9 mouse cellular contexts compared by ENCODE assay signal in genomic region chr10:75708633-75708992, GRCm38 (mm10). TPM values are rescaled to one million over a fixed set of nuclear protein-coding genes. Genes with fewer than 3 reads are reported as not detected.
A peak's percentile ranks its signal among the peaks of the same experiment; 100 is the strongest.
DNase-seq lines count a peak whose midpoint lies in the region; ATAC-seq and TF ChIP-seq lines count a peak whose summit lies in the region.
"Had no signal": no experiment of that assay in that cellular context is flagged by ENCODE, and none has a peak within 500 bp of the region (broad histone marks: within the 10 kb centered on the region; RNA-seq: fewer than 3 reads in every experiment).

No protein-coding gene starts in this region.

- peak; percentile 32; the same call in 1 of the 2 replicates for ATAC-seq in embryonic facial prominence, embryonic 14.5 days (ENCODE audit: low read depth)
- no peak for ATAC-seq in limb, embryonic 11.5 days (ENCODE audit: insufficient number of reproducible peaks, low FRiP score, low TSS enrichment, low read depth)
- ATAC-seq in neural tube, embryonic 13.5 days (ENCODE audit: low read depth): peak; percentile 49; the same call in 1 of the 2 replicates

- no peak overlapping the region for H3K9ac ChIP-seq in embryonic facial prominence, embryonic 14.5 days (ENCODE audit: low read depth, low read length)
- no peak overlapping the region for H3K9ac ChIP-seq in limb, embryonic 11.5 days (ENCODE audit: low read length)
- no peak overlapping the region for H3K9ac ChIP-seq in neural tube, embryonic 13.5 days
- H3K9ac ChIP-seq: limb, embryonic 13.5 days had no signal

- H3K27ac ChIP-seq in layer of hippocampus, adult 2 months: no peak overlapping the region
- no peak overlapping the region for H3K27ac ChIP-seq in embryonic facial prominence, embryonic 14.5 days (replicated peaks; ENCODE audit: low read depth, low read length)
- no peak overlapping the region for H3K27ac ChIP-seq in limb, embryonic 11.5 days (replicated peaks; ENCODE audit: low read depth, low read length)
- no peak overlapping the region for H3K27ac ChIP-seq in neural tube, embryonic 13.5 days (replicated peaks)
- H3K27ac ChIP-seq: limb, embryonic 13.5 days had no signal

- H3K27me3 ChIP-seq in embryonic facial prominence, embryonic 14.5 days (replicated peaks; ENCODE audit: control insufficient read depth, insufficient read depth, low read length): no peaks in the 10 kb centered on the region
- no peaks in the 10 kb centered on the region for H3K27me3 ChIP-seq in limb, embryonic 11.5 days (ENCODE audit: control insufficient read depth, insufficient read depth, low read length)
- no peaks in the 10 kb centered on the region for H3K27me3 ChIP-seq in neural tube, embryonic 13.5 days
- H3K27me3 ChIP-seq: limb, embryonic 13.5 days had no signal

- peak; percentile 70 for TF ChIP-seq CTCF in layer of hippocampus, adult 2 months (conservative IDR thresholded peaks at IDR 0.05)

- peak in 1 of 2 experiments; percentile 25 for DNase-seq in layer of hippocampus, adult 2 months (ENCODE audit: low spot score in 2 of 2)
- DNase-seq in layer of hippocampus, adult 9-11 months: no peak
- DNase-seq in brain, adult 2 months (ENCODE audit: low read depth, low spot score): peak; percentile 72
- peak; percentile 20 for DNase-seq in embryonic facial prominence, embryonic 14.5 days (ENCODE audit: low spot score)
- DNase-seq in limb, embryonic 11.5 days (ENCODE audit: low spot score): peak; percentile 32
- no peak for DNase-seq in urinary bladder, adult 2 months (ENCODE audit: low spot score)
- DNase-seq in layer of hippocampus, adult 8-10 months (ENCODE audit: low spot score in 2 of 2): no peak

- peaks cover 60% of the 10 kb centered on the region for H3K36me3 ChIP-seq in embryonic facial prominence, embryonic 14.5 days (ENCODE audit: control insufficient read depth, insufficient read depth, low read length)
- peaks cover 8% of the 10 kb centered on the region for H3K36me3 ChIP-seq in limb, embryonic 11.5 days (ENCODE audit: control insufficient read depth, insufficient read depth, low read length)
- peaks cover 63% of the 10 kb centered on the region for H3K36me3 ChIP-seq in neural tube, embryonic 13.5 days

- no peaks in the 10 kb centered on the region for H3K4me1 ChIP-seq in embryonic facial prominence, embryonic 14.5 days (ENCODE audit: control insufficient read depth, insufficient read depth, low read length)
- H3K4me1 ChIP-seq in limb, embryonic 11.5 days (ENCODE audit: control insufficient read depth, insufficient read depth, low read length): no peaks in the 10 kb centered on the region
- peaks cover 19% of the 10 kb centered on the region for H3K4me1 ChIP-seq in neural tube, embryonic 13.5 days (replicated peaks)

- no peak overlapping the region for H3K4me2 ChIP-seq in embryonic facial prominence, embryonic 14.5 days (ENCODE audit: low read depth, low read length)
- H3K4me2 ChIP-seq in limb, embryonic 11.5 days (ENCODE audit: low read depth, severe bottlenecking): no peak overlapping the region
- H3K4me2 ChIP-seq in neural tube, embryonic 13.5 days: no peak overlapping the region
- H3K4me2 ChIP-seq: limb, embryonic 13.5 days had no signal

- WGBS in embryonic facial prominence, embryonic 14.5 days: 37% methylated on average over 9 of the region's 9 CpGs
- WGBS in limb, embryonic 11.5 days: 50% methylated on average over 9 of the region's 9 CpGs
- 31% methylated on average over 9 of the region's 9 CpGs for WGBS in neural tube, embryonic 13.5 days

- no peak overlapping the region for H3K4me3 ChIP-seq in layer of hippocampus, adult 2 months
- no peak overlapping the region for H3K4me3 ChIP-seq in embryonic facial prominence, embryonic 14.5 days (ENCODE audit: low read depth, low read length)
- no peak overlapping the region for H3K4me3 ChIP-seq in limb, embryonic 11.5 days (ENCODE audit: low read depth, low read length)
- H3K4me3 ChIP-seq in neural tube, embryonic 13.5 days: no peak overlapping the region
- H3K4me3 ChIP-seq: limb, embryonic 13.5 days had no signal

- H3K9me3 ChIP-seq in embryonic facial prominence, embryonic 14.5 days (ENCODE audit: control insufficient read depth, low read length): no peaks in the 10 kb centered on the region
- no peaks in the 10 kb centered on the region for H3K9me3 ChIP-seq in limb, embryonic 11.5 days (ENCODE audit: control insufficient read depth, low read length)
- no peaks in the 10 kb centered on the region for H3K9me3 ChIP-seq in neural tube, embryonic 13.5 days
- H3K9me3 ChIP-seq: limb, embryonic 13.5 days had no signal

RNA-seq across cellular contexts. Expression of gene Cabin1, which starts 55.5 kb away (rescaled TPM):
- 10 to 100 TPM; 68.0 to 70.4 TPM for total RNA-seq in layer of hippocampus, adult 2 months (2021)
- polyA plus RNA-seq in embryonic facial prominence, embryonic 14.5 days (2014; fragmentation: Nextera tagmentation; extraction: Ambion mirVana): 23.5 and 36.0 TPM in 2 replicates
- polyA plus RNA-seq in limb, embryonic 11.5 days (2014; fragmentation: Nextera tagmentation; extraction: Ambion mirVana): 28.5 and 30.7 TPM in 2 replicates
- polyA plus RNA-seq in neural tube, embryonic 13.5 days (2015; fragmentation: Nextera tagmentation; extraction: Ambion mirVana): 31.7 and 31.9 TPM in 2 replicates
- 32.9 and 41.2 TPM in 2 replicates for polyA plus RNA-seq in urinary bladder, adult 2 months (2012; rRNA removed)
- 10 to 100 TPM; 64.2 to 89.7 (median 67.1) TPM for total RNA-seq in layer of hippocampus, adult 8-10 months (2022)

Comparison
In these comparisons a context has a peak if more than half of its experiments do, and no peak if none do; other contexts are left out.
1. DNase-seq: peak in brain, adult 2 months (single experiment), embryonic facial prominence, embryonic 14.5 days (single experiment) and limb, embryonic 11.5 days (single experiment); none in layer of hippocampus, adult 9-11 months (single experiment), urinary bladder, adult 2 months (single experiment) and layer of hippocampus, adult 8-10 months (0 of 2).